Mouse (Mus musculus) cerebral cortex, adult 2 months (tissue): ENCODE results near the gene Gm3618.

Experiments used
- WGBS: fragments of 180-500 bp; shearing (Covaris S2); methylation state at CpG from one replicate; pipeline ENCODE4 v1.1.7; 2018; 5-methylcytosine and 5-hydroxymethylcytosine counted together

The Gm3618 gene

GRCm38 (mm10) chr14:6343578-6343977, at the start of gene Gm3618:
Gene Gm3618, minus strand, starts transcription at chr14:6343678.
- WGBS: no CpG with 5 or more reads among the region's 10 CpGs

- WGBS: 87% methylated on average over 2 of the region's 4 CpGs
Observed at GRCm38 (mm10) chr14:6390219-6390618, 46.7 kb upstream of the Gm3618 start, which contains the start of gene Gm16440. Gene Gm16440, minus strand, starts transcription at chr14:6390319.

GRCm38 (mm10) chr14:6304743-6305142, 38.7 kb downstream of the Gm3618 start, which contains the start of gene Gm21103:
Gene Gm21103, minus strand, starts transcription at chr14:6304843.
- WGBS: 86% methylated on average over 2 of the region's 2 CpGs

GRCm38 (mm10) chr14:6286931-6287715, 56.4 kb downstream of the Gm3618 start, which contains the start of gene Gm3411:
Gene Gm3411, minus strand, starts transcription at chr14:6287250.
- 3% methylated on average over 56 of the region's 57 CpGs for WGBS
